Mouse (Mus musculus): ENCODE data around the gene Dqx1. TPM values are rescaled to one million over a fixed set of nuclear protein-coding genes. Genes with fewer than 3 reads are reported as not detected.
A peak's percentile ranks its signal among the peaks of the same experiment; 100 is the strongest.

Gene Dqx1
- polyA plus RNA-seq, 1 experiment from 2014 or later = 2.0 TPM

DNA sequence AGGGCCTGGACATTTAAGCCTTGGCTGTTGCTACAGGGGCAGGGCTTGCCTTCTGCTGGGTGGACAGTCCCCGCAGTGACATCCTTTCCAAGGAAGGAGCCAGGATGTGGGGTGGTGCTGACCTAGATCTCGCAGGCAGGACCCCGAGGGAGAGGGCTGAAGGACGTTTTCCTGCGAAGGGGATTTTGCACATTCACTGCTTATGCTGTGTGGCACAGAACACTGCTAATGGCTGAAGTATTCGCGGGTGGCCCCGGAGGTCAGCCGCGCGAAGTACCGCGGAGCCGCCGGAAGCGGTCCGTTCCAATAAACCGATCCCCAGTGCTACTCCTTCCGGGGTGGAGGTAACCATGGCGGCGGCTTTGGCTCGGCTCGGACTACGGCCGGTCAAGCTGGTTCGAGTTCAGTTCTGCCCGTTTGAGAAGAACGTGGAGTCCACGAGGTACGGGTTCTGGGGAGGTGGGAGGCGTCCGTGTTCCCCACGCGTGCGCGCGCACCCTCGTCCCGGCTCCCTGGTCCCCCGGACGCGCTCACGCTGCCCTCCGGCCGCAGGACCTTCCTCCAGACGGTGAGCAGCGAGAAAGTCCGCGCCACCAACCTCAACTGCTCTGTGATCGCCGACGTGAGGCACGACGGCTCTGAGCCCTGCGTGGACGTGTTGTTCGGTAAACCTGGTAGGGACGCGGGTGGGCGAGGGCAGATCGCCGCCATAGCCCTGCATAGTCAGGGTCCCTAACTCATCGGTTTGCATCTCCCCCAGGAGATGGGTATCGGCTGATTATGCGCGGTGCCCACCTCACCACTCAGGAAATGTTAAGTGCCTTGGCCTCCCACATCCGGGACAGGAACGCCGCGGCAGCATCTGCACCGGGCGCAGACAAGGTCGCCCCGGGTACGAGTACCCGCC lies 51.4 kb downstream of the Dqx1 start, which contains the start of gene Mrpl53:
Mrpl53 (plus strand) TSS at position 279 of the 907 bp plus-strand sequence.
- H3K27ac ChIP-seq (replicated peaks) = peak within 1 kb of the TSS; percentile 88
- peak; percentile 83 for DNase-seq (ENCODE audit: low spot score)
- peaks cover 29% of the 10 kb centered on the region for H3K36me3 ChIP-seq
- no peaks in the 10 kb centered on the region for H3K9me3 ChIP-seq (replicated peaks)
- peak within 1 kb of the TSS; percentile 77 for H3K4me3 ChIP-seq
- under 1% methylated on average over 76 of the region's 76 CpGs for WGBS
- H3K4me1 ChIP-seq = peaks cover 27% of the 10 kb centered on the region
- no peaks in the 10 kb centered on the region for H3K27me3 ChIP-seq (ENCODE audit: low read depth, poor library complexity, severe bottlenecking)

DNA sequence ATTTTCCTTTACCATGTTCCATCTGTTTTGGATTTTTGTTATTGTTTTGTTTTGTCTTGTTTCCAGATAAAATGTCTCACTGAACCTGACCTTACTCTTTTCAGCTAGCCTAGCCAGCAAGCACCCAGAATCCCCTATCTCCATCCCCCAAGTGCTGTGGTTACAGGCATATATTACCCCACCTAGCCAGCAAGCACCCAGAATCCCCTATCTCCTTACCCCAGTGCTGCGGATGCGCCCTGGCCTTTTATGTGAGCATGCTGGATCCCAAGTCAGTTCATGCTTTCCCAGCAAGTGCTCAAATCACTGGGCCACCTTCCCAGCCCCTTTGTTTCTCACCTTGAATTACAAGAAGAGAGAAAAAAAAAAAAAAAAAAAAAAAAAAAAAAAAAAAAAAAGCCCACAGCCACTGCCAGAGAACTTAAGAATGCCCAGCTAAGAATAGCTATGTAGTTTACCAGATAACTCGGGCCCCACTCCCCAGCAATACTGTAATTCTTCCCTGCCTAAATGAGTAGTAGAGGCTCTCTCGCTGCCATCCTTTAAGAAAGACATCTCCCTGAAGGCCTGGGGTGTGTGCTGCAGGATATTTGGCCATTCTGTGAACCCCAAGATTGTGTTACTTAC lies 54.0 kb downstream of the Dqx1 start:
- H3K9me3 ChIP-seq (replicated peaks) = no peaks in the 10 kb centered on the region
- peaks cover 21% of the 10 kb centered on the region for H3K36me3 ChIP-seq
- no peak for DNase-seq (ENCODE audit: low spot score)
- no peaks in the 10 kb centered on the region for H3K27me3 ChIP-seq (ENCODE audit: low read depth, poor library complexity, severe bottlenecking)
- no peak overlapping the region for H3K4me3 ChIP-seq
- WGBS = 90% methylated on average over 4 of the region's 4 CpGs
- H3K4me1 ChIP-seq = peaks cover 50% of the 10 kb centered on the region
- no peak overlapping the region for H3K27ac ChIP-seq (replicated peaks)

DNA sequence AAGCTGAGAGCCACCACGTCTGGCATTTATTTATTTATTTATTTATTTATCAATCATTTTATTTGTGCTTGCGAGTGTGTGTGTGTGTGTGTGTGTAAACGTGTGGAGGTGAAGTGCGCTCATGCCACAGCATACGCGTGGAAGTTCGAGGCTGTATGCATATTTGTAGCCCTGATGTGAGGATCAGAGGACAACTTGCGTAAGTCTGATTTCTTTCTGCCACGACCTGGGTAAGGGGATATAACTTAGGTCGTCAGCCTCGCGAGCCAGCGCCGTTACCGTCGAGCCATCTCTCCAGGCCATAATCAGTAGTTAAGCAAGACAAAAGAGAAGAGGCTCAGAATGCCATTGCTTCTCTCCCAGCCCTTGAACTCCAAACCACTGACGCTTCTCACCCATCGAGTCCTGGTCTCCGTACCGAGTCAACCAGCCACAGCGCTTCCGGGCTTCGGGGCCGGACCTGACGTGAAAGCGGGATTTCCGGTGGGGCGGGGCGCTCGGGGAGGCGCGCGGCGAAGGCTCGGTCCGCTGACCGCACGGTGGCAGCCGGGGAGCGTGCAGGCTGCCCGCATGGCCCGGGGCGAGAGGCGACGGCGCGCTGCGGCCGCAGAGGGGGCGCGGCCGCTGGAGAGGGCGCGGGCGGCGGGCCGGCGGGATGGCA lies 57.5 kb downstream of the Dqx1 start, which contains the start of gene Mogs:
Mogs (plus strand) TSS at position 486 of the 661 bp plus-strand sequence.
- H3K4me1 ChIP-seq = peaks cover 53% of the 10 kb centered on the region

GRCm38 (mm10) chr6:83115682-83116372 lies 58.2 kb downstream of the Dqx1 start:
- H3K4me3 ChIP-seq = peak overlapping the region; percentile 89
- peak overlapping the region; percentile 90 for H3K27ac ChIP-seq (replicated peaks)
- WGBS = 2% methylated on average over 44 of the region's 48 CpGs
- H3K4me1 ChIP-seq = peaks cover 55% of the 10 kb centered on the region
- H3K9me3 ChIP-seq (replicated peaks) = no peaks in the 10 kb centered on the region
- peaks cover 41% of the 10 kb centered on the region for H3K36me3 ChIP-seq
- no peak for DNase-seq (ENCODE audit: low spot score)
- no peaks in the 10 kb centered on the region for H3K27me3 ChIP-seq (ENCODE audit: low read depth, poor library complexity, severe bottlenecking)

More for the DNA sequence above, 57.5 kb downstream of the Dqx1 start, which contains the start of gene Mogs:
- Histone ChIP-seq H3K36me3 (peaks cover 47% of the 10 kb centered on the region), H3K27me3 (ENCODE audit: low read depth, poor library complexity, severe bottlenecking) (no peaks in the 10 kb centered on the region), H3K9me3 (replicated peaks) (no peaks in the 10 kb centered on the region), H3K27ac (replicated peaks) (peak within 1 kb of the TSS; percentile 90), H3K4me3 (peak within 1 kb of the TSS; percentile 89)
- DNase-seq (ENCODE audit: low spot score) = peak; percentile 95
- 1% methylated on average over 49 of the region's 58 CpGs for WGBS

DNA sequence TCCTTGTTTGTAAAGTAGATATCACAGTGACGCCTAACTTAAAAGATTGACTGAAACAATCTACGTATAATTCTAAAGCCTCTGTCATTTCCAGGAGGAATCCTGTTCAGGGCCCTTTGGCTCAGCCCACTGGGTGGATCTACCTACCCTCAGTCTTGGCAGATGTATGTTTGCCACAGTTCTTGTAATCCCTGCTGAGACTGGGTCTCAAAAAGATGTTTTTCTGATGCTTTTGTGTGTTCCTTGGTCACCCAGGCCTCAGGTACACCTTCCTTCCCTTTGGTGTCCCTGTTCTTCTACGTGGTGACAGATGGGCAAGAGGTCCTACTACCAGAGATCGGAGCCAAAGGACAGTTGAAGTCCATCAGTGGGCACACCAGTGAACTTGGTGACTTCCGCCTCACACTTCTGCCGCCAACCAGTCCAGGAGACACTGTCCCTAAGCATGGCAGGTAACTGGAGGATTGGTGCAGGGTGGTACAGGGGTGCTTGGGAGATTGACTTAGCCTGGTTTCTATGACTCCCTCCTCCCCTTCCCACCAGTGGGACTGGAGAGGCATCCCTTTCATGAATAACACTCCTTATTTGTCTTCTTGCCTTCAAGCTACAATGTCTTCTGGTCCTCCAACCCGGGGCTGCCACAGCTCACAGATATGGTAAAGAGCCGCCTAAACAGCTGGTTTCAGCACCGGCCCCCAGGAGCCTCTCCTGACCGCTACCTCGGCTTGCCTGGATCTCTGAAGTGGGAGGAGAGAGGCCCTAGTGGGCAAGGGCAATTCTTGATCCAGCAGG lies 58.9 kb downstream of the Dqx1 start:
- peaks cover 55% of the 10 kb centered on the region for H3K4me1 ChIP-seq
- no peaks in the 10 kb centered on the region for H3K27me3 ChIP-seq (ENCODE audit: low read depth, poor library complexity, severe bottlenecking)
- WGBS = 84% methylated on average over 11 of the region's 11 CpGs
- no peaks in the 10 kb centered on the region for H3K9me3 ChIP-seq (replicated peaks)
- H3K4me3 ChIP-seq = peak overlapping the region; percentile 89
- no peak for DNase-seq (ENCODE audit: low spot score)
- peaks cover 34% of the 10 kb centered on the region for H3K36me3 ChIP-seq
- H3K27ac ChIP-seq (replicated peaks) = peak overlapping the region; percentile 90; the same call in 1 of the 2 replicates

MicroRNAs within 50 kb of the gene (microRNA counts, 519-probe panel; counts per million panel counts)
- not detected for microRNA mmu-miR-3470a+mmu-miR-3470b

Small RNA genes lying within 50 kb of the gene (microRNA-seq; reads per million reads assigned to microRNA genes)
- gene Mir3470a (not detected), gene Mir7040 (not detected)

Other genes starting within 250 kb of the Dqx1 start
- 2.0 and 2.4 TPM in 2 replicates for gene Sema4f, start 118.1 kb upstream of the Dqx1 start, polyA plus RNA-seq (2016; fragmentation: Nextera tagmentation; extraction: Ambion mirVana)
- 0.09 and 0.23 TPM in 2 replicates for gene M1ap, start 110.9 kb upstream of the Dqx1 start, polyA plus RNA-seq (2016; fragmentation: Nextera tagmentation; extraction: Ambion mirVana)
- 8.8 and 9.9 TPM in 2 replicates for gene Dok1, start 24.4 kb upstream of the Dqx1 start, polyA plus RNA-seq (2016; fragmentation: Nextera tagmentation; extraction: Ambion mirVana)
- gene Loxl3, start 23.7 kb upstream of the Dqx1 start, polyA plus RNA-seq (2016; fragmentation: Nextera tagmentation; extraction: Ambion mirVana) = 7.9 and 9.3 TPM in 2 replicates
- 162 and 175 TPM in 2 replicates for gene Aup1, start 3.3 kb upstream of the Dqx1 start, polyA plus RNA-seq (2016; fragmentation: Nextera tagmentation; extraction: Ambion mirVana)
- 79.7 and 82.7 TPM in 2 replicates for gene Htra2, start 2.6 kb upstream of the Dqx1 start, polyA plus RNA-seq (2016; fragmentation: Nextera tagmentation; extraction: Ambion mirVana)
- 0.79 TPM in 1 of 2 replicates, not detected in the other for gene Tlx2, start 12.4 kb downstream of the Dqx1 start, polyA plus RNA-seq (2016; fragmentation: Nextera tagmentation; extraction: Ambion mirVana)
- 36.5 and 37.7 TPM in 2 replicates for gene Pcgf1, start 20.0 kb downstream of the Dqx1 start, polyA plus RNA-seq (2016; fragmentation: Nextera tagmentation; extraction: Ambion mirVana)
- gene Lbx2, start 28.5 kb downstream of the Dqx1 start, polyA plus RNA-seq (2016; fragmentation: Nextera tagmentation; extraction: Ambion mirVana) = 0.29 and 0.73 TPM in 2 replicates
- gene Ccdc142, start 43.8 kb downstream of the Dqx1 start, polyA plus RNA-seq (2016; fragmentation: Nextera tagmentation; extraction: Ambion mirVana) = 2.0 and 3.1 TPM in 2 replicates
- gene Gm42688, start 43.8 kb downstream of the Dqx1 start, polyA plus RNA-seq (2016; fragmentation: Nextera tagmentation; extraction: Ambion mirVana) = 2.4 and 3.1 TPM in 2 replicates
- gene Mrpl53, start 51.2 kb downstream of the Dqx1 start, polyA plus RNA-seq (2016; fragmentation: Nextera tagmentation; extraction: Ambion mirVana) = 148 and 153 TPM in 2 replicates
- gene Mogs, start 57.7 kb downstream of the Dqx1 start, polyA plus RNA-seq (2016; fragmentation: Nextera tagmentation; extraction: Ambion mirVana) = 31.8 and 33.7 TPM in 2 replicates
- gene Wbp1, start 63.7 kb downstream of the Dqx1 start, polyA plus RNA-seq (2016; fragmentation: Nextera tagmentation; extraction: Ambion mirVana) = 138 and 180 TPM in 2 replicates
- 18.2 and 18.7 TPM in 2 replicates for gene Ino80b, start 67.6 kb downstream of the Dqx1 start, polyA plus RNA-seq (2016; fragmentation: Nextera tagmentation; extraction: Ambion mirVana)
- gene Rtkn, start 77.6 kb downstream of the Dqx1 start, polyA plus RNA-seq (2016; fragmentation: Nextera tagmentation; extraction: Ambion mirVana) = 35.3 and 39.7 TPM in 2 replicates
- gene Wdr54, start 98.6 kb downstream of the Dqx1 start, polyA plus RNA-seq (2016; fragmentation: Nextera tagmentation; extraction: Ambion mirVana) = 13.0 and 14.6 TPM in 2 replicates
- 1.9 and 2.0 TPM in 2 replicates for gene 1700003E16Rik, start 98.6 kb downstream of the Dqx1 start, polyA plus RNA-seq (2016; fragmentation: Nextera tagmentation; extraction: Ambion mirVana)
- gene Dctn1, start 108.1 kb downstream of the Dqx1 start, polyA plus RNA-seq (2016; fragmentation: Nextera tagmentation; extraction: Ambion mirVana) = 105 and 128 TPM in 2 replicates
- gene Slc4a5, start 162.0 kb downstream of the Dqx1 start, polyA plus RNA-seq (2016; fragmentation: Nextera tagmentation; extraction: Ambion mirVana) = 0.67 and 0.79 TPM in 2 replicates

Data from midbrain, embryonic 10.5 days (tissue).